Mouse (Mus musculus): ENCODE results near the gene Uqcc2. TPM values are rescaled to one million over a fixed set of nuclear protein-coding genes. Genes with fewer than 3 reads are reported as not detected.

The Uqcc2 gene
- polyA plus RNA-seq, 2 experiments, result 233 to 343 TPM

DNA sequence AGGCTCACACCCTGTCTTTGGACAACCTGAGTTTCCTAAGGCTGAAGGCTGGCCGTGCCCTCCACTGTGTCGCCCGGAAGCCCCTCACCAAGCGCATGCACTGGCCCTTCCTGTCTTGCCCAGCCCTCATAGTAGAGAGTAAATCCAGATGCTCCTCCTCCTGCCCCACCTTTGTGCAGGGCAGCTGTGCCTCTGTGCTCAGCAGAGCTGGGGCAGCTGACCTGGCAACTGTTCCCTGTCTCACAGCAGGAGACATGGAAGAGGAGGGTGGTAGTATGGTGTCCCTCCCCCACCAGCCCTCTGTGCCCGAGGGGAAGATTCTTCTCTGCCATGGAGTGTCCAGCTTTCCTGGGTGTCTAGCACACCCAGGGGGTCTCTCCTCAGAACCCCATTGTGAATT, 32.0 kb downstream of the Uqcc2 start:
- Histone ChIP-seq H3K36me3 (ENCODE audit: control insufficient read depth, insufficient read depth, low read length) (peaks cover 4% of the 10 kb centered on the region), H3K4me3 (replicated peaks; ENCODE audit: low read length) (no peak overlapping the region), H3K9me3 (ENCODE audit: control insufficient read depth, low read length) (no peaks in the 10 kb centered on the region), H3K4me2 (replicated peaks; ENCODE audit: low read depth, low read length, severe bottlenecking) (no peak overlapping the region), H3K27me3 (ENCODE audit: control insufficient read depth, insufficient read depth, low read length) (no peaks in the 10 kb centered on the region), H3K4me1 (ENCODE audit: control insufficient read depth, insufficient read depth, low read length) (no peaks in the 10 kb centered on the region), H3K27ac (replicated peaks; ENCODE audit: low read depth, low read length) (no peak overlapping the region), H3K9ac (ENCODE audit: low read depth, low read length, severe bottlenecking) (no peak overlapping the region)
- 66% methylated on average over 5 of the region's 5 CpGs for WGBS
- DNase-seq (ENCODE audit: low spot score), result no peak
- ATAC-seq (ENCODE audit: low FRiP score, low read depth), result no peak
- no peak for TF ChIP-seq POLR2A (IDR thresholded peaks at IDR 0.05; ENCODE audit: borderline replicate concordance, extremely low read depth, insufficient read depth, insufficient read length)

DNA sequence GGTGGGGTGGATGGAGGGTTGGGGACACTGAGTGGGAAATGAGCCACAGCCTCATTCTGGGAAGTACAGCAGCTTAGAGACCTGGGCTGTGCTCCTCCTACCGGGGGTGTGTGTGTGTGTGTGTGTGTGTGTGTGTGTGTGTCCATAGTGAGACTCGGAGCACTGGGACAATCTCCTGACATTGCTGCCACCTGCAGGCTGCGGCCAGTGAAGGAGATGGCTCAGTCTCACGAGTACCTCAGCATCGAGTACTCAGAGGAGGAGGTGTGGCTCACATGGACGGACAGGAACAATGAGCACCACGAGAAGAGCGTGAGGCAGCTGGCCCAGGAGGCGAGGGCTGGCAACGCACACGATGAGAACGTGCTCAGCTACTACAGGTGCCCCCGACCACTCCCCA, 38.0 kb downstream of the Uqcc2 start:
- H3K4me3 ChIP-seq (replicated peaks; ENCODE audit: low read length), result no peak overlapping the region
- no peak for TF ChIP-seq POLR2A (IDR thresholded peaks at IDR 0.05; ENCODE audit: borderline replicate concordance, extremely low read depth, insufficient read depth, insufficient read length)
- DNase-seq (ENCODE audit: low spot score) (peak; percentile 37), ATAC-seq (ENCODE audit: low FRiP score, low read depth) (no peak; the same call in 1 of the 2 replicates)
- no peak overlapping the region for H3K4me2 ChIP-seq (replicated peaks; ENCODE audit: low read depth, low read length, severe bottlenecking)
- H3K9ac ChIP-seq (ENCODE audit: low read depth, low read length, severe bottlenecking), result no peak overlapping the region
- peaks cover 15% of the 10 kb centered on the region for H3K36me3 ChIP-seq (ENCODE audit: control insufficient read depth, insufficient read depth, low read length)
- WGBS, result 44% methylated on average over 13 of the region's 13 CpGs
- H3K27ac ChIP-seq (replicated peaks; ENCODE audit: low read depth, low read length), result no peak overlapping the region
- H3K27me3 ChIP-seq (ENCODE audit: control insufficient read depth, insufficient read depth, low read length), result no peaks in the 10 kb centered on the region
- H3K9me3 ChIP-seq (ENCODE audit: control insufficient read depth, low read length), result no peaks in the 10 kb centered on the region
- no peaks in the 10 kb centered on the region for H3K4me1 ChIP-seq (ENCODE audit: control insufficient read depth, insufficient read depth, low read length)

DNA sequence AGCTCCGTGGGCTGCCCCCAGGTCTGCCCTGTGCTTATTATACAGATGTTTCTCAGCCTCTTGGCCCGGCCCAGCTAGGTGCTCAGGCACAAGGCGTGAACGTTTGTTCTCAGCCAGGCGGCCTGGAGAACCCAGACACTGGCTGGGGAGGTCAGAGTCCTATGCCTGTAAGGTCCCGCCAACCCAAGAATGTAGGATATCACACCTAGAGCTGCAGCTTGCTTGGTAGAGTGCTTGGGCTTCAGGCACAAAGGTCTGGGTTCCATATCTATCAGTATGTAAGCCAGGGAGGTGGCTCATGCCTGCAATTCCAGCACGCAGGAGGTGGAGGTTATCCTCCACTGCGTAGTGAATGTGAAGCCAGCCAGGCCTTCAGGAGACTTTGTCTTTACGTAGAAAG, 43.6 kb downstream of the Uqcc2 start:
- DNase-seq (ENCODE audit: low spot score) (no peak), ATAC-seq (ENCODE audit: low FRiP score, low read depth) (no peak)
- H3K4me1 ChIP-seq (ENCODE audit: control insufficient read depth, insufficient read depth, low read length), result no peaks in the 10 kb centered on the region
- 65% methylated on average over 9 of the region's 9 CpGs for WGBS
- TF ChIP-seq POLR2A (IDR thresholded peaks at IDR 0.05; ENCODE audit: borderline replicate concordance, extremely low read depth, insufficient read depth, insufficient read length), result no peak
- H3K4me2 ChIP-seq (replicated peaks; ENCODE audit: low read depth, low read length, severe bottlenecking), result no peak overlapping the region
- H3K27ac ChIP-seq (replicated peaks; ENCODE audit: low read depth, low read length), result no peak overlapping the region
- H3K4me3 ChIP-seq (replicated peaks; ENCODE audit: low read length), result no peak overlapping the region
- H3K36me3 ChIP-seq (ENCODE audit: control insufficient read depth, insufficient read depth, low read length), result peaks cover 32% of the 10 kb centered on the region
- H3K27me3 ChIP-seq (ENCODE audit: control insufficient read depth, insufficient read depth, low read length), result no peaks in the 10 kb centered on the region
- H3K9me3 ChIP-seq (ENCODE audit: control insufficient read depth, low read length), result no peaks in the 10 kb centered on the region
- no peak overlapping the region for H3K9ac ChIP-seq (ENCODE audit: low read depth, low read length, severe bottlenecking)

DNA sequence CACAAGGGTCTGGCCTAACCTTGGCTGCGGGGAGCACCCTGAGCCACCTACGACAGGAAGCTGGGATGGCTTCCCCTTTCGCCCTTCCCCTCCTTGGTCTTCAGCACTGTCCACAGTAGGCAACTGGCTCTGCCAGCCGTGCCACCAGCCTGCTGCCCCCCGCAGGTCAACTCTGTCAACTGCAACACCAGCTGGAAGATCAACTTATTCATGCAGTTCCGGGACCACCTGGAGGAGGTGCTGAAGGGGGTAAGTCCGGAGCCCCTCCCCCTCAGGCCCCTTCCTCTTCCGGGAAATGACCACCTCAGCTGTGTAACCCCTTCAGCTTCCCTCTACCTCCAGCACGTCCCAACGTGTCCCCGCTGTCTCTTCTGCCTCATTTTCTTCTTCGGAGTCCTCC, 46.3 kb downstream of the Uqcc2 start:
- ATAC-seq (ENCODE audit: low FRiP score, low read depth) (no peak), DNase-seq (ENCODE audit: low spot score) (peak; percentile 10)
- H3K27me3 ChIP-seq (ENCODE audit: control insufficient read depth, insufficient read depth, low read length), result no peaks in the 10 kb centered on the region
- peaks cover 24% of the 10 kb centered on the region for H3K36me3 ChIP-seq (ENCODE audit: control insufficient read depth, insufficient read depth, low read length)
- no peaks in the 10 kb centered on the region for H3K4me1 ChIP-seq (ENCODE audit: control insufficient read depth, insufficient read depth, low read length)
- no peak overlapping the region for H3K4me3 ChIP-seq (replicated peaks; ENCODE audit: low read length)
- no peak overlapping the region for H3K27ac ChIP-seq (replicated peaks; ENCODE audit: low read depth, low read length)
- no peak for TF ChIP-seq POLR2A (IDR thresholded peaks at IDR 0.05; ENCODE audit: borderline replicate concordance, extremely low read depth, insufficient read depth, insufficient read length)
- 31% methylated on average over 12 of the region's 12 CpGs for WGBS
- no peaks in the 10 kb centered on the region for H3K9me3 ChIP-seq (ENCODE audit: control insufficient read depth, low read length)
- H3K4me2 ChIP-seq (replicated peaks; ENCODE audit: low read depth, low read length, severe bottlenecking), result no peak overlapping the region
- no peak overlapping the region for H3K9ac ChIP-seq (ENCODE audit: low read depth, low read length, severe bottlenecking)

DNA sequence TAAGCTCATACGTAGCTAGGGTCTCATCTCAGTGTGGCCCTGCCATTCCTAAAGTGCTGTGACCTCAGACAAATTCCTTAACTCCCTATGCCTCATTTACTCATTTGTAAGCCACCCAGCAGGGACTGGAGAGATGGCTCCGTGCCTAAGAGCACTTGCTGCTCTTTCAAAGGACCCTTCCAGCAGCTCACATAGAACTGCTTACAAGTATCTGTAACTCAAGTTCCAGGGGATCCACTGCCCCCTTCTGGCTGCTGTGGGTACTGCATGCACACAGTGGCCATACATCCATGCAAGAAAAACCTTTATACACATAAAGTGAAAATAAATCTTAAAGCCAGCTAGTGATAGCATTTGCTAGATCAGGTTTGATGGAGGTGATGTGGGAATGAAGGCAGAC, 48.0 kb downstream of the Uqcc2 start:
- Histone ChIP-seq H3K9me3 (ENCODE audit: control insufficient read depth, low read length) (no peaks in the 10 kb centered on the region), H3K9ac (ENCODE audit: low read depth, low read length, severe bottlenecking) (no peak overlapping the region), H3K27ac (replicated peaks; ENCODE audit: low read depth, low read length) (no peak overlapping the region), H3K36me3 (ENCODE audit: control insufficient read depth, insufficient read depth, low read length) (peaks cover 17% of the 10 kb centered on the region), H3K4me3 (replicated peaks; ENCODE audit: low read length) (no peak overlapping the region), H3K4me1 (ENCODE audit: control insufficient read depth, insufficient read depth, low read length) (no peaks in the 10 kb centered on the region), H3K27me3 (ENCODE audit: control insufficient read depth, insufficient read depth, low read length) (no peaks in the 10 kb centered on the region), H3K4me2 (replicated peaks; ENCODE audit: low read depth, low read length, severe bottlenecking) (no peak overlapping the region)
- peak; percentile 15 for DNase-seq (ENCODE audit: low spot score)
- no peak for TF ChIP-seq POLR2A (IDR thresholded peaks at IDR 0.05; ENCODE audit: borderline replicate concordance, extremely low read depth, insufficient read depth, insufficient read length)
- WGBS, result 71% methylated on average over 2 of the region's 2 CpGs
- no peak for ATAC-seq (ENCODE audit: low FRiP score, low read depth)

DNA sequence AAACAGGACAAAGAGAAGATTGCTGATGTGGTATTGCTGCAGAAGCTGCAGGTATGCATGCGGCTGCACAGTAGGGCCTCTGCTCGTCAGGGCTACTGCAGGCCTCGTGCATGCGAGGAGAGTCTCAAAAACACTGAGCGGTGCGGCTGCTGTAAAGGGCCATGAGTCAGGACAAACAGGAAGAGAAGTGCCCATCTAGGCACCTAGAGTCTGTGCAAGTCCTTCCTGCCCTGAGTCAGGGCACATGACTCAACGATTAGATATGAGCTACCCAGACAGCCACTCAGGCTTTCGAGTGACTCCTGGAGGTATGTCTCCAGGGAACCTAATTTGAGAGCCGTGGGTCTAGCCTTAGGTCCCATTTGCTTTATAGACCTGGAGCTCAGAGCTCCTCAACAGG, 50.1 kb downstream of the Uqcc2 start:
- no peak overlapping the region for H3K4me3 ChIP-seq (replicated peaks; ENCODE audit: low read length)
- no peaks in the 10 kb centered on the region for H3K4me1 ChIP-seq (ENCODE audit: control insufficient read depth, insufficient read depth, low read length)
- H3K27me3 ChIP-seq (ENCODE audit: control insufficient read depth, insufficient read depth, low read length), result no peaks in the 10 kb centered on the region
- no peaks in the 10 kb centered on the region for H3K9me3 ChIP-seq (ENCODE audit: control insufficient read depth, low read length)
- H3K9ac ChIP-seq (ENCODE audit: low read depth, low read length, severe bottlenecking), result no peak overlapping the region
- ATAC-seq (ENCODE audit: low FRiP score, low read depth) (no peak), DNase-seq (ENCODE audit: low spot score) (no peak)
- TF ChIP-seq POLR2A (IDR thresholded peaks at IDR 0.05; ENCODE audit: borderline replicate concordance, extremely low read depth, insufficient read depth, insufficient read length), result no peak
- WGBS, result 77% methylated on average over 9 of the region's 9 CpGs
- H3K36me3 ChIP-seq (ENCODE audit: control insufficient read depth, insufficient read depth, low read length), result no peaks in the 10 kb centered on the region
- no peak overlapping the region for H3K4me2 ChIP-seq (replicated peaks; ENCODE audit: low read depth, low read length, severe bottlenecking)
- no peak overlapping the region for H3K27ac ChIP-seq (replicated peaks; ENCODE audit: low read depth, low read length)
